Mouse (Mus musculus): ENCODE results near the gene Plekhg4.

Gene Plekhg4

GRCm38 (mm10) chr8:105400016-105400415 lies 26.9 kb downstream of the Plekhg4 start:
- DNase-seq (ENCODE audit: extremely low read depth, low read depth, low spot score): no peak

GRCm38 (mm10) chr8:105403467-105403866 lies 30.4 kb downstream of the Plekhg4 start:
- no peak for DNase-seq (ENCODE audit: extremely low read depth, low read depth, low spot score)

GRCm38 (mm10) chr8:105404496-105404895 lies 31.4 kb downstream of the Plekhg4 start:
- DNase-seq (ENCODE audit: extremely low read depth, low read depth, low spot score): no peak

GRCm38 (mm10) chr8:105406416-105406815 lies 33.3 kb downstream of the Plekhg4 start:
- no peak for DNase-seq (ENCODE audit: extremely low read depth, low read depth, low spot score)

GRCm38 (mm10) chr8:105408331-105408730 lies 35.3 kb downstream of the Plekhg4 start:
- no peak for DNase-seq (ENCODE audit: extremely low read depth, low read depth, low spot score)

GRCm38 (mm10) chr8:105409947-105410346 lies 36.9 kb downstream of the Plekhg4 start:
- no peak for DNase-seq (ENCODE audit: extremely low read depth, low read depth, low spot score)

GRCm38 (mm10) chr8:105413391-105413790 lies 40.3 kb downstream of the Plekhg4 start, which contains the start of the genes Kctd19 and Lrrc36:
Kctd19 (minus strand) TSS chr8:105413502.
Lrrc36 (plus strand) TSS chr8:105413571.
- DNase-seq (ENCODE audit: extremely low read depth, low read depth, low spot score): no peak

- no peak for DNase-seq (ENCODE audit: extremely low read depth, low read depth, low spot score)
These were observed 45.9 kb downstream of the Plekhg4 start for GRCm38 (mm10) chr8:105418992-105419391.

GRCm38 (mm10) chr8:105419800-105420199 lies 46.7 kb downstream of the Plekhg4 start:
- no peak for DNase-seq (ENCODE audit: extremely low read depth, low read depth, low spot score)

- DNase-seq (ENCODE audit: extremely low read depth, low read depth, low spot score): no peak
These were observed 48.9 kb downstream of the Plekhg4 start for GRCm38 (mm10) chr8:105422006-105422405.

GRCm38 (mm10) chr8:105426878-105427277 lies 53.8 kb downstream of the Plekhg4 start:
- DNase-seq (ENCODE audit: extremely low read depth, low read depth, low spot score): no peak

GRCm38 (mm10) chr8:105431743-105432515 lies 58.9 kb downstream of the Plekhg4 start:
- no peak for DNase-seq (ENCODE audit: extremely low read depth, low read depth, low spot score)
